In genomic region chr1:52855904-52856601, GRCm38 (mm10) we compare ENCODE assay signal across 30 mouse cellular contexts. TPM values are rescaled to one million over a fixed set of nuclear protein-coding genes. Genes with fewer than 3 reads are reported as not detected.
A peak's percentile ranks its signal among the peaks of the same experiment; 100 is the strongest.
DNase-seq lines count a peak whose midpoint lies in the region; ATAC-seq lines count a peak whose summit lies in the region.
"Had no signal": no experiment of that assay in that cellular context is flagged by ENCODE, and none has a peak within 500 bp of the region (broad histone marks: within the 10 kb centered on the region; RNA-seq: fewer than 3 reads in every experiment).

No protein-coding gene starts in this region.

- 78% methylated on average over 7 of the region's 7 CpGs for WGBS in liver, embryonic 12.5 days (ENCODE audit: insufficient replicate concordance)

- no peaks in the 10 kb centered on the region for H3K4me1 ChIP-seq in liver, embryonic 12.5 days
- H3K4me1 ChIP-seq: embryonic facial prominence, embryonic 10.5 days; embryonic facial prominence, embryonic 13.5 days; forebrain, embryonic 13.5 days; heart, embryonic 10.5 days; hindbrain, embryonic 15.5 days had no signal

- H3K9me3 ChIP-seq in liver, embryonic 12.5 days (replicated peaks): no peaks in the 10 kb centered on the region
- H3K9me3 ChIP-seq: embryonic facial prominence, embryonic 10.5 days; embryonic facial prominence, embryonic 13.5 days; forebrain, embryonic 13.5 days; G1E; heart, embryonic 10.5 days; heart, embryonic 13.5 days; hindbrain, embryonic 15.5 days had no signal

- H3K4me2 ChIP-seq in liver, embryonic 12.5 days: no peak overlapping the region
- H3K4me2 ChIP-seq: embryonic facial prominence, embryonic 13.5 days; forebrain, embryonic 13.5 days; heart, embryonic 13.5 days; hindbrain, embryonic 15.5 days had no signal

- H3K27me3 ChIP-seq in liver, embryonic 12.5 days (replicated peaks): no peaks in the 10 kb centered on the region
- H3K27me3 ChIP-seq: embryonic facial prominence, embryonic 13.5 days; forebrain, embryonic 13.5 days; heart, embryonic 13.5 days; hindbrain, embryonic 15.5 days; Patski had no signal

- no peak overlapping the region for H3K4me3 ChIP-seq in liver, embryonic 12.5 days
- H3K4me3 ChIP-seq: embryonic facial prominence, embryonic 10.5 days; embryonic facial prominence, embryonic 13.5 days; erythroblast, embryonic 14.5 days; forebrain, embryonic 13.5 days; heart, adult 2 months; heart, embryonic 10.5 days; heart, embryonic 13.5 days; hindbrain, embryonic 15.5 days had no signal

- H3K27ac ChIP-seq in liver, embryonic 12.5 days: no peak overlapping the region
- H3K27ac ChIP-seq: embryonic facial prominence, embryonic 10.5 days; embryonic facial prominence, embryonic 13.5 days; forebrain, embryonic 13.5 days; heart, adult 2 months; heart, embryonic 10.5 days; heart, embryonic 13.5 days; hindbrain, embryonic 15.5 days had no signal

- H3K9ac ChIP-seq in liver, embryonic 12.5 days: no peak overlapping the region
- H3K9ac ChIP-seq: embryonic facial prominence, embryonic 13.5 days; forebrain, embryonic 13.5 days; heart, embryonic 13.5 days; hindbrain, embryonic 15.5 days had no signal

- DNase-seq in 416B (ENCODE audit: low read depth): peak; percentile 61
- peak; percentile 15 for DNase-seq in induced T-regulatory cell, adult 2 months (ENCODE audit: low read depth)
- DNase-seq in adrenal gland, adult (ENCODE audit: inconsistent age in 2 of 2, low spot score in 1 of 2): no peak
- DNase-seq in urinary bladder, postnatal 10 days (ENCODE audit: low spot score): no peak
- DNase-seq: adrenal gland, adult 2 months; adrenal gland, postnatal 14 days; cerebellum, adult 11 months; cerebellum, adult 2 months; cerebellum, postnatal 10 days; cerebellum, postnatal 36 days; embryo, embryonic 11 days; gastrocnemius, postnatal 10 days; gastrocnemius, postnatal 36 days; heart, adult 2 months; heart, postnatal 14 days; heart, postnatal 4 days; kidney, adult 18-20 months had no signal

- peaks cover 12% of the 10 kb centered on the region; the same call in 1 of the 2 replicates for H3K36me3 ChIP-seq in liver, embryonic 12.5 days

- peak; percentile 56 for ATAC-seq in CD4-positive, CD25-positive, alpha-beta regulatory T cell, adult 4 months
- no peak for ATAC-seq in liver, embryonic 12.5 days
- ATAC-seq: forebrain, embryonic 13.5 days; forebrain, embryonic 16.5 days; intestine, embryonic 16.5 days; Patski had no signal

RNA-seq across cellular contexts. Expression of gene Hibch, which starts 11.3 kb away (rescaled TPM):
- 10 to 100 TPM; 26.4 to 27.5 TPM for polyA plus RNA-seq in CD4-positive, CD25-positive, alpha-beta regulatory T cell, adult 4 months (2017; shearing (Covaris generic))
- polyA plus RNA-seq in liver, embryonic 12.5 days (2016; fragmentation: Nextera tagmentation; extraction: Ambion mirVana): 20.4 and 21.2 TPM in 2 replicates

RNA-seq across cellular contexts. Expression of gene Inpp1, which starts 38.6 kb away (rescaled TPM):
- polyA plus RNA-seq in CD4-positive, CD25-positive, alpha-beta regulatory T cell, adult 4 months (2017; shearing (Covaris generic)): 100 to 1,000 TPM in 1 of 2 experiments, 10 to 100 TPM in 1; 94.9 to 141 TPM
- polyA plus RNA-seq in liver, embryonic 12.5 days (2016; fragmentation: Nextera tagmentation; extraction: Ambion mirVana): 5.4 and 6.2 TPM in 2 replicates
- polyA plus RNA-seq: G1E had no signal

Comparison
In these comparisons a context has a peak if more than half of its experiments do, and no peak if none do; other contexts are left out.
1. DNase-seq: peak in 416B (single experiment) and induced T-regulatory cell, adult 2 months (single experiment); none in adrenal gland, adult (0 of 2) and urinary bladder, postnatal 10 days (single experiment).
2. RNA of gene Inpp1, which starts 38.6 kb away (polyA plus RNA-seq): 94.9 to 141 TPM in CD4-positive, CD25-positive, alpha-beta regulatory T cell, adult 4 months; 5.4 to 6.2 TPM in liver, embryonic 12.5 days; every median in the first group is over 10 times any median in the second.